Mouse (Mus musculus) liver, embryonic 14.5 days (tissue): ENCODE results near the gene Cactin. TPM values are rescaled to one million over a fixed set of nuclear protein-coding genes. Genes with fewer than 3 reads are reported as not detected.

ENCODE experiments used
- ATAC-seq: fragments of 200-750 bp; cut with Nextera tagmentation; 2 replicates; pipeline ENCODE4 v1.8.0; 2017; ENCODE audit warnings: moderate number of reproducible peaks, mild to moderate bottlenecking, moderate library complexity; ENCODE audit not compliant: insufficient read depth
- DNase-seq, 3 experiments: peaks; one replicate each; pipeline ENCODE4 v3.0.0-alpha.2; 2012 to 2013; ENCODE audit warnings: low read depth in 3 of 3, low spot score in 3 of 3
- H3K27ac ChIP-seq: fragments of 300-500 bp; sonication (generic); 2 replicates; pipeline ENCODE4 v1.5.1; 2014; ENCODE audit warnings: moderate library complexity, mild to moderate bottlenecking, control low read depth, inconsistent platforms
- H3K27me3 ChIP-seq: fragments of 300-500 bp; sonication (generic); 2 replicates; pipeline ENCODE4 v1.6.1; 2014; ENCODE audit warnings: mild to moderate bottlenecking, low read length, moderate library complexity; ENCODE audit not compliant: control insufficient read depth, insufficient read depth
- H3K36me3 ChIP-seq: fragments of 300-500 bp; sonication (generic); replicated peaks from 2 replicates; pipeline ENCODE4 v1.6.1; 2014; ENCODE audit warnings: low read depth; ENCODE audit not compliant: control insufficient read depth, insufficient read depth
- H3K4me1 ChIP-seq, 2 experiments: fragments of 200-500 bp in 1 of 2; fragments of 300-500 bp in 1 of 2; sonication (generic) in 1 of 2; replicated peaks; 2 replicates each; pipeline ENCODE4 v1.6.1; 2012 to 2014; ENCODE audit warnings: antibody characterized with exemption in 1 of 2, inconsistent platforms in 1 of 2, low read length in 1 of 2; ENCODE audit not compliant: control insufficient read depth in 2 of 2, insufficient read depth in 2 of 2
- H3K4me2 ChIP-seq: fragments of 300-500 bp; sonication (generic); 2 replicates; pipeline ENCODE4 v1.6.1; 2014; ENCODE audit warnings: low read depth, mild to moderate bottlenecking, control low read depth, moderate library complexity
- H3K4me3 ChIP-seq, 2 experiments: fragments of 200-500 bp in 1 of 2; fragments of 300-500 bp in 1 of 2; sonication (generic) in 1 of 2; 2 replicates each; pipeline ENCODE4 v1.5.1; 2012 to 2014; ENCODE audit warnings: low read depth in 2 of 2, low read length in 2 of 2, mild to moderate bottlenecking in 2 of 2, control low read depth in 1 of 2, inconsistent platforms in 1 of 2, moderate library complexity in 1 of 2; ENCODE audit not compliant: insufficient read depth in 1 of 2
- H3K9ac ChIP-seq: fragments of 300-500 bp; sonication (generic); replicated peaks from 2 replicates; pipeline ENCODE4 v1.6.1; 2014; ENCODE audit warnings: mild to moderate bottlenecking, control low read depth, moderate library complexity
- H3K9me3 ChIP-seq: fragments of 300-500 bp; sonication (generic); 2 replicates; pipeline ENCODE4 v1.6.1; 2016; ENCODE audit warnings: low read length, mixed read lengths; ENCODE audit not compliant: control insufficient read depth
- CTCF ChIP-seq: IDR thresholded peaks from 2 replicates; pipeline ENCODE4 v1.5.1; 2016; ENCODE audit warnings: antibody characterized with exemption, low read depth, control low read depth
- EP300 ChIP-seq: IDR thresholded peaks from 2 replicates; pipeline ENCODE4 v1.6.1; 2016; ENCODE audit warnings: antibody characterized with exemption, low read depth
- WGBS: fragments of 180-500 bp; shearing (Covaris S2); extraction: QIAGEN DNeasy Blood & Tissue Kit; methylation state at CpG from one replicate; pipeline ENCODE4 v1.1.7; 2014; ENCODE audit not compliant: insufficient replicate concordance; 5-methylcytosine and 5-hydroxymethylcytosine counted together
- polyA plus RNA-seq, 2 experiments: library from polyadenylated mRNA; depleted of rRNA in 1 of 2; stranded (reverse) in 1 of 2; unstranded in 1 of 2; fragments of >200 nt; fragmentation: Nextera tagmentation in 1 of 2; extraction: Ambion mirVana in 1 of 2; gene quantifications; 2 replicates each; pipeline versions ENCODE4 v1.2.1 to v1.2.3; 2012 to 2014

The Cactin gene
- polyA plus RNA-seq, 2 experiments, result 12.1 to 24.3 TPM

- no peak for DNase-seq
- 18% methylated on average over 10 of the region's 10 CpGs for WGBS
- Histone ChIP-seq H3K4me1 (peaks cover 0 to 5% of the 10 kb centered on the region in 2 experiments; a peak in 2 of 4 replicates), H3K27me3 (no peaks in the 10 kb centered on the region; the same call in 1 of the 2 replicates), H3K4me3 (no peak within 1 kb of the TSS), H3K9me3 (no peaks in the 10 kb centered on the region), H3K36me3 (peaks cover 39% of the 10 kb centered on the region), H3K4me2 (peak within 1 kb of the TSS; percentile 18; the same call in 1 of the 2 replicates), H3K9ac (no peak within 1 kb of the TSS), H3K27ac (no peak within 1 kb of the TSS)
- peak; percentile 20; the same call in 1 of the 2 replicates for ATAC-seq
- TF ChIP-seq EP300 (no peak), CTCF (peak; percentile 36)
Observed at GRCm38 (mm10) chr10:81328386-81328785, 7.5 kb downstream of the Cactin start, which contains the start of gene Tbxa2r. Tbxa2r (plus strand) TSS chr10:81328731.

- Histone ChIP-seq H3K4me3 (no peak overlapping the region), H3K9me3 (no peaks in the 10 kb centered on the region), H3K9ac (no peak overlapping the region), H3K27me3 (no peaks in the 10 kb centered on the region; the same call in 1 of the 2 replicates), H3K4me1 (peaks cover 0 to 5% of the 10 kb centered on the region in 2 experiments; a peak in 2 of 4 replicates), H3K27ac (no peak overlapping the region), H3K4me2 (peak overlapping the region; percentile 18; the same call in 1 of the 2 replicates), H3K36me3 (peaks cover 29% of the 10 kb centered on the region)
- TF ChIP-seq CTCF (no peak), EP300 (no peak)
- DNase-seq, result no peak
- WGBS, result 59% methylated on average over 10 of the region's 10 CpGs
- ATAC-seq, result no peak
Observed at GRCm38 (mm10) chr10:81329194-81329975, 8.5 kb downstream of the Cactin start.

- WGBS, result 61% methylated on average over 4 of the region's 4 CpGs
- Histone ChIP-seq H3K27me3 (no peaks in the 10 kb centered on the region; the same call in 1 of the 2 replicates), H3K9ac (no peak overlapping the region), H3K36me3 (peaks cover 22% of the 10 kb centered on the region), H3K27ac (no peak overlapping the region), H3K4me3 (no peak overlapping the region), H3K9me3 (no peaks in the 10 kb centered on the region), H3K4me2 (no peak overlapping the region), H3K4me1 (peaks cover 0 to 5% of the 10 kb centered on the region in 2 experiments; a peak in 2 of 4 replicates)
- TF ChIP-seq CTCF, result no peak
- no peak for TF ChIP-seq EP300
- ATAC-seq (no peak), DNase-seq (no peak)
Observed at GRCm38 (mm10) chr10:81330007-81330406, 9.1 kb downstream of the Cactin start.

- Histone ChIP-seq H3K27ac (no peak overlapping the region), H3K27me3 (no peaks in the 10 kb centered on the region; the same call in 1 of the 2 replicates), H3K4me2 (no peak overlapping the region), H3K9ac (no peak overlapping the region), H3K4me3 (no peak overlapping the region), H3K9me3 (no peaks in the 10 kb centered on the region), H3K36me3 (no peaks in the 10 kb centered on the region; the same call in none of the 2 replicates), H3K4me1 (peaks cover 0 to 5% of the 10 kb centered on the region in 2 experiments; a peak in 2 of 4 replicates)
- 55% methylated on average over 29 of the region's 29 CpGs for WGBS
- no peak for DNase-seq
- TF ChIP-seq CTCF, result no peak
- no peak for TF ChIP-seq EP300
- no peak for ATAC-seq
Observed at GRCm38 (mm10) chr10:81332277-81332676, 11.4 kb downstream of the Cactin start.

- ATAC-seq (no peak), DNase-seq (no peak)
- Histone ChIP-seq H3K4me1 (no peaks in the 10 kb centered on the region), H3K27me3 (no peaks in the 10 kb centered on the region; the same call in 1 of the 2 replicates), H3K27ac (no peak overlapping the region), H3K36me3 (no peaks in the 10 kb centered on the region), H3K9ac (no peak overlapping the region), H3K9me3 (no peaks in the 10 kb centered on the region), H3K4me2 (no peak overlapping the region), H3K4me3 (no peak overlapping the region)
- 69% methylated on average over 11 of the region's 11 CpGs for WGBS
- TF ChIP-seq CTCF (no peak), EP300 (no peak)
Observed at GRCm38 (mm10) chr10:81334324-81334723, 13.4 kb downstream of the Cactin start.
